Mouse (Mus musculus): ENCODE results near the gene Tsc2. TPM values are rescaled to one million over a fixed set of nuclear protein-coding genes. Genes with fewer than 3 reads are reported as not detected.

Gene Tsc2
- total and polyA plus RNA-seq, 2 experiments from 2014 or later: 61.7 to 106 TPM

- Histone ChIP-seq H3K27ac (ENCODE audit: low read depth, low read length) (no peak overlapping the region), H3K4me3 (ENCODE audit: low read depth, low read length) (no peak overlapping the region), H3K36me3 (ENCODE audit: insufficient read depth, low read length) (peaks cover 65% of the 10 kb centered on the region), H3K4me1 (ENCODE audit: insufficient read depth, low read length) (no peaks in the 10 kb centered on the region), H3K9ac (replicated peaks; ENCODE audit: low read length, poor library complexity, severe bottlenecking) (no peak overlapping the region), H3K9me3 (ENCODE audit: low read length) (no peaks in the 10 kb centered on the region), H3K4me2 (ENCODE audit: low read depth, low read length, poor library complexity, severe bottlenecking) (no peak overlapping the region), H3K27me3 (ENCODE audit: insufficient read depth, low read length) (no peaks in the 10 kb centered on the region)
- DNase-seq (ENCODE audit: low spot score) (no peak), ATAC-seq (ENCODE audit: low FRiP score) (no peak)
- no peak for TF ChIP-seq CTCF (IDR thresholded peaks at IDR 0.05)
- WGBS: 68% methylated on average over 5 of the region's 5 CpGs
These were observed 48.6 kb downstream of the Tsc2 start for GRCm38 (mm10) chr17:24583599-24584460.

- no peak for DNase-seq (ENCODE audit: low spot score)
These were observed 52.1 kb downstream of the Tsc2 start for GRCm38 (mm10) chr17:24580287-24580686.

GRCm38 (mm10) chr17:24579532-24579931, 52.9 kb downstream of the Tsc2 start:
- peaks cover 67% of the 10 kb centered on the region for H3K36me3 ChIP-seq (ENCODE audit: insufficient read depth, low read length)

More at GRCm38 (mm10) chr17:24580287-24580686, 52.1 kb downstream of the Tsc2 start:
- WGBS: 98% methylated on average over 2 of the region's 2 CpGs
- no peak for ATAC-seq (ENCODE audit: low FRiP score)
- H3K9ac ChIP-seq (replicated peaks; ENCODE audit: low read length, poor library complexity, severe bottlenecking): no peak overlapping the region
- H3K9me3 ChIP-seq (ENCODE audit: low read length): no peaks in the 10 kb centered on the region
- no peak overlapping the region for H3K4me3 ChIP-seq (ENCODE audit: low read depth, low read length)
- H3K27me3 ChIP-seq (ENCODE audit: insufficient read depth, low read length): no peaks in the 10 kb centered on the region
- no peaks in the 10 kb centered on the region for H3K4me1 ChIP-seq (ENCODE audit: insufficient read depth, low read length)
- H3K36me3 ChIP-seq (ENCODE audit: insufficient read depth, low read length): peaks cover 60% of the 10 kb centered on the region
- H3K4me2 ChIP-seq (ENCODE audit: low read depth, low read length, poor library complexity, severe bottlenecking): no peak overlapping the region
- TF ChIP-seq CTCF (IDR thresholded peaks at IDR 0.05): no peak
- no peak overlapping the region for H3K27ac ChIP-seq (ENCODE audit: low read depth, low read length)

GRCm38 (mm10) chr17:24573811-24574210, 58.6 kb downstream of the Tsc2 start:
- H3K4me3 ChIP-seq (ENCODE audit: low read depth, low read length): no peak overlapping the region
- H3K36me3 ChIP-seq (ENCODE audit: insufficient read depth, low read length): peaks cover 79% of the 10 kb centered on the region
- 97% methylated on average over 9 of the region's 9 CpGs for WGBS
- no peak overlapping the region for H3K9ac ChIP-seq (replicated peaks; ENCODE audit: low read length, poor library complexity, severe bottlenecking)
- no peaks in the 10 kb centered on the region for H3K27me3 ChIP-seq (ENCODE audit: insufficient read depth, low read length)
- ATAC-seq (ENCODE audit: low FRiP score) (no peak), DNase-seq (ENCODE audit: low spot score) (no peak)
- TF ChIP-seq CTCF (IDR thresholded peaks at IDR 0.05): no peak
- H3K4me2 ChIP-seq (ENCODE audit: low read depth, low read length, poor library complexity, severe bottlenecking): no peak overlapping the region
- H3K9me3 ChIP-seq (ENCODE audit: low read length): no peaks in the 10 kb centered on the region
- H3K27ac ChIP-seq (ENCODE audit: low read depth, low read length): no peak overlapping the region
- no peaks in the 10 kb centered on the region for H3K4me1 ChIP-seq (ENCODE audit: insufficient read depth, low read length)

More at GRCm38 (mm10) chr17:24579532-24579931, 52.9 kb downstream of the Tsc2 start:
- no peak overlapping the region for H3K4me3 ChIP-seq (ENCODE audit: low read depth, low read length)
- WGBS: 94% methylated on average over 3 of the region's 3 CpGs
- DNase-seq (ENCODE audit: low spot score) (no peak), ATAC-seq (ENCODE audit: low FRiP score) (no peak)
- TF ChIP-seq CTCF (IDR thresholded peaks at IDR 0.05): no peak
- no peaks in the 10 kb centered on the region for H3K9me3 ChIP-seq (ENCODE audit: low read length)
- no peak overlapping the region for H3K4me2 ChIP-seq (ENCODE audit: low read depth, low read length, poor library complexity, severe bottlenecking)
- H3K4me1 ChIP-seq (ENCODE audit: insufficient read depth, low read length): no peaks in the 10 kb centered on the region
- H3K9ac ChIP-seq (replicated peaks; ENCODE audit: low read length, poor library complexity, severe bottlenecking): no peak overlapping the region
- no peaks in the 10 kb centered on the region for H3K27me3 ChIP-seq (ENCODE audit: insufficient read depth, low read length)
- no peak overlapping the region for H3K27ac ChIP-seq (ENCODE audit: low read depth, low read length)

DNA sequence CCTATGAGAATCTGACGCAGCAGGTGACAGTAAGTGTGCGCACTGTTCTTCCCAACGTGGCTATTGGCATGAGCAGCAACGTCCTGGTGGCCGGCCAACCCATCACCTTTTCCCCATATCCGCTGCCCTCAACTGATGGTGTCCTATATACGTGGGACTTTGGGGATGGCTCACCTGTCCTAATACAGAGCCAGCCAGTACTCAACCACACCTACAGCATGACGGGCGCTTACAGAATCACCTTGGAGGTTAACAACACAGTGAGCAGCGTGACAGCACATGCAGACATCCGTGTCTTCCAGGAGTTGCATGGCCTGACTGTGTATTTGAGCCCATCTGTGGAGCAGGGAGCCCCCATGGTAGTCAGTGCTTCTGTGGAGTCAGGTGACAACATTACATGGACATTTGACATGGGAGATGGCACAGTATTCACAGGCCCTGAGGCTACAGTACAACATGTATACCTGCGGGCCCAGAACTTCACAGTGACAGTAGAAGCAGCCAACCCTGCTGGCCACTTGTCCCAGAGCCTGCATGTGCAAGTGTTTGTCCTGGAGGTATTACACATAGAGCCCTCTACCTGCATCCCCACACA, 59.7 kb downstream of the Tsc2 start:
- no peak for TF ChIP-seq CTCF (IDR thresholded peaks at IDR 0.05)
- H3K27ac ChIP-seq (ENCODE audit: low read depth, low read length): no peak overlapping the region
- H3K27me3 ChIP-seq (ENCODE audit: insufficient read depth, low read length): no peaks in the 10 kb centered on the region
- no peak overlapping the region for H3K4me2 ChIP-seq (ENCODE audit: low read depth, low read length, poor library complexity, severe bottlenecking)
- no peak overlapping the region for H3K9ac ChIP-seq (replicated peaks; ENCODE audit: low read length, poor library complexity, severe bottlenecking)
- DNase-seq (ENCODE audit: low spot score) (no peak), ATAC-seq (ENCODE audit: low FRiP score) (no peak)
- no peak overlapping the region for H3K4me3 ChIP-seq (ENCODE audit: low read depth, low read length)
- no peaks in the 10 kb centered on the region for H3K4me1 ChIP-seq (ENCODE audit: insufficient read depth, low read length)
- 94% methylated on average over 12 of the region's 12 CpGs for WGBS
- H3K9me3 ChIP-seq (ENCODE audit: low read length): no peaks in the 10 kb centered on the region
- H3K36me3 ChIP-seq (ENCODE audit: insufficient read depth, low read length): peaks cover 77% of the 10 kb centered on the region

DNA sequence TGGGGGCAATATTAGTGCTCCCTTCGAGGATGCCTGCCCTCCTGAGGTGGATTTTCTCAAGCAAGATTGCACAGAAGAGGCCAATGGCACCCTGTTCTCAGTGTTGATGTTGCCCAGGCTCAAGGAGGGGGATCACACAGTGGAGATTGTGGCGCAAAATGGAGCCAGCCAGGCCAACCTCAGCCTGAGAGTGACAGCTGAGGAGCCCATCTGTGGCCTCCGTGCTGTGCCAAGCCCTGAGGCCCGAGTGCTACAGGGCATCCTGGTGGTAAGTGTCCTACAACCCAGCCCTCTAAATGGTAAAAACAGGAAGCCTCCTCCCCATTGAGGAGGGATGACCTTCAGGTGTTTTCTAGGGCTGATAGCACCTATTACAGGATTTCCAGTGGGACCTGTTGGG, 62.6 kb downstream of the Tsc2 start:
- Histone ChIP-seq H3K4me1 (ENCODE audit: insufficient read depth, low read length) (no peaks in the 10 kb centered on the region), H3K27me3 (ENCODE audit: insufficient read depth, low read length) (no peaks in the 10 kb centered on the region), H3K9me3 (ENCODE audit: low read length) (no peaks in the 10 kb centered on the region), H3K4me3 (ENCODE audit: low read depth, low read length) (no peak overlapping the region), H3K36me3 (ENCODE audit: insufficient read depth, low read length) (peaks cover 85% of the 10 kb centered on the region), H3K4me2 (ENCODE audit: low read depth, low read length, poor library complexity, severe bottlenecking) (no peak overlapping the region), H3K27ac (ENCODE audit: low read depth, low read length) (no peak overlapping the region), H3K9ac (replicated peaks; ENCODE audit: low read length, poor library complexity, severe bottlenecking) (no peak overlapping the region)
- TF ChIP-seq CTCF (IDR thresholded peaks at IDR 0.05): no peak
- no peak for ATAC-seq (ENCODE audit: low FRiP score)
- no peak for DNase-seq (ENCODE audit: low spot score)
- WGBS: 95% methylated on average over 4 of the region's 4 CpGs
